Mouse (Mus musculus): ENCODE results near the gene Hist1h2bk. TPM values are rescaled to one million over a fixed set of nuclear protein-coding genes. Genes with fewer than 3 reads are reported as not detected.
"Not testable (repeated sequence)": the region's sequence is repeated elsewhere in the genome, so short reads cannot be mapped to it uniquely, and the experiment has no call there.

The Hist1h2bk gene
- polyA plus RNA-seq (2016; fragmentation: Nextera tagmentation; extraction: Ambion mirVana) = 2.3 and 3.6 TPM in 2 replicates

- H3K4me2 ChIP-seq = peak within 1 kb of the TSS; percentile 70
- H3K36me3 ChIP-seq; H3K27me3 ChIP-seq (replicated peaks); H3K9me3 ChIP-seq (replicated peaks): not testable (repeated sequence)
- ATAC-seq (ENCODE audit: insufficient number of reproducible peaks, low FRiP score) = peak; percentile 96
- peaks cover 23% of the 10 kb centered on the region for H3K4me1 ChIP-seq (replicated peaks)
- H3K9ac ChIP-seq = peak within 1 kb of the TSS; percentile 76
- peak within 1 kb of the TSS; percentile 50 for H3K4me3 ChIP-seq
- WGBS = under 1% methylated on average over 29 of the region's 69 CpGs
- H3K27ac ChIP-seq (ENCODE audit: poor library complexity, severe bottlenecking) = peak within 1 kb of the TSS; percentile 78
Observed at GRCm38 (mm10) chr13:22035267-22036148, at the start of gene Hist1h2bk, which contains the start of gene Hist1h2ah. TSS of gene Hist1h2bk (plus strand) at chr13:22035870. TSS of gene Hist1h2ah (minus strand) at chr13:22035568.

- Histone ChIP-seq H3K4me1 (replicated peaks) (peaks cover 6% of the 10 kb centered on the region; the same call in 1 of the 2 replicates), H3K36me3 (no peaks in the 10 kb centered on the region), H3K27me3 (replicated peaks) (peaks cover 9% of the 10 kb centered on the region), H3K27ac (ENCODE audit: poor library complexity, severe bottlenecking) (no peak overlapping the region), H3K4me2 (no peak overlapping the region), H3K9me3 (replicated peaks) (0 out of 2 replicates have a peak, but pooled peaks cover 7% of the 10 kb centered on the region), H3K4me3 (no peak overlapping the region), H3K9ac (no peak overlapping the region)
- ATAC-seq (ENCODE audit: insufficient number of reproducible peaks, low FRiP score) = no peak
- WGBS = 64% methylated on average over 5 of the region's 5 CpGs
Observed at GRCm38 (mm10) chr13:21992550-21992949, 43.1 kb upstream of the Hist1h2bk start.

GRCm38 (mm10) chr13:21993957-21994738 lies 41.5 kb upstream of the Hist1h2bk start:
- ATAC-seq (ENCODE audit: insufficient number of reproducible peaks, low FRiP score) = no peak
- peak overlapping the region; percentile 56 for H3K4me2 ChIP-seq
- H3K36me3 ChIP-seq = no peaks in the 10 kb centered on the region
- H3K9ac ChIP-seq = no peak overlapping the region
- WGBS = 1% methylated on average over 22 of the region's 22 CpGs
- H3K27me3 ChIP-seq (replicated peaks) = peaks cover 25% of the 10 kb centered on the region
- H3K4me1 ChIP-seq (replicated peaks) = peaks cover 6% of the 10 kb centered on the region; the same call in 1 of the 2 replicates
- peak overlapping the region; percentile 32 for H3K4me3 ChIP-seq
- H3K27ac ChIP-seq (ENCODE audit: poor library complexity, severe bottlenecking) = no peak overlapping the region
- 0 out of 2 replicates have a peak, but pooled peaks cover 7% of the 10 kb centered on the region for H3K9me3 ChIP-seq (replicated peaks)

GRCm38 (mm10) chr13:21994896-21995295 lies 40.8 kb upstream of the Hist1h2bk start:
- peaks cover 6% of the 10 kb centered on the region; the same call in 1 of the 2 replicates for H3K4me1 ChIP-seq (replicated peaks)
- ATAC-seq (ENCODE audit: insufficient number of reproducible peaks, low FRiP score) = no peak
- peak overlapping the region; percentile 81 for H3K4me2 ChIP-seq
- 4% methylated on average over 8 of the region's 8 CpGs for WGBS
- no peaks in the 10 kb centered on the region for H3K36me3 ChIP-seq
- peak overlapping the region; percentile 54 for H3K4me3 ChIP-seq
- H3K27me3 ChIP-seq (replicated peaks) = peaks cover 32% of the 10 kb centered on the region
- peak overlapping the region; percentile 63; the same call in 1 of the 2 replicates for H3K9ac ChIP-seq
- 0 out of 2 replicates have a peak, but pooled peaks cover 7% of the 10 kb centered on the region for H3K9me3 ChIP-seq (replicated peaks)
- H3K27ac ChIP-seq (ENCODE audit: poor library complexity, severe bottlenecking) = no peak overlapping the region

- peaks cover 6% of the 10 kb centered on the region; the same call in 1 of the 2 replicates for H3K4me1 ChIP-seq (replicated peaks)
- no peak for ATAC-seq (ENCODE audit: insufficient number of reproducible peaks, low FRiP score)
- H3K36me3 ChIP-seq = no peaks in the 10 kb centered on the region
- H3K9ac ChIP-seq = peak overlapping the region; percentile 63; the same call in 1 of the 2 replicates
- peak overlapping the region; percentile 54 for H3K4me3 ChIP-seq
- no peak overlapping the region for H3K27ac ChIP-seq (ENCODE audit: poor library complexity, severe bottlenecking)
- under 1% methylated on average over 21 of the region's 21 CpGs for WGBS
- H3K9me3 ChIP-seq (replicated peaks) = 0 out of 2 replicates have a peak, but pooled peaks cover 7% of the 10 kb centered on the region
- peaks cover 36% of the 10 kb centered on the region for H3K27me3 ChIP-seq (replicated peaks)
- H3K4me2 ChIP-seq = peak overlapping the region; percentile 81
Observed at GRCm38 (mm10) chr13:21995331-21995914, 40.2 kb upstream of the Hist1h2bk start.

GRCm38 (mm10) chr13:21996101-21996839 lies 39.4 kb upstream of the Hist1h2bk start:
- Histone ChIP-seq H3K27me3 (replicated peaks) (peaks cover 43% of the 10 kb centered on the region), H3K4me2 (peak overlapping the region; percentile 81), H3K9ac (no peak overlapping the region), H3K27ac (ENCODE audit: poor library complexity, severe bottlenecking) (no peak overlapping the region), H3K4me1 (replicated peaks) (peaks cover 6% of the 10 kb centered on the region; the same call in 1 of the 2 replicates), H3K9me3 (replicated peaks) (0 out of 2 replicates have a peak, but pooled peaks cover 2% of the 10 kb centered on the region), H3K36me3 (no peaks in the 10 kb centered on the region), H3K4me3 (peak overlapping the region; percentile 54)
- 2% methylated on average over 12 of the region's 12 CpGs for WGBS
- ATAC-seq (ENCODE audit: insufficient number of reproducible peaks, low FRiP score) = no peak

GRCm38 (mm10) chr13:21996840-21997185 lies 38.9 kb upstream of the Hist1h2bk start:
- Histone ChIP-seq H3K4me1 (replicated peaks) (peaks cover 6% of the 10 kb centered on the region; the same call in 1 of the 2 replicates), H3K4me3 (peak overlapping the region; percentile 47), H3K27ac (ENCODE audit: poor library complexity, severe bottlenecking) (no peak overlapping the region), H3K36me3 (no peaks in the 10 kb centered on the region), H3K9me3 (replicated peaks) (no peaks in the 10 kb centered on the region), H3K4me2 (peak overlapping the region; percentile 81), H3K9ac (0 out of 2 replicates have a peak overlapping the region, but pooled peaks have one; percentile 11), H3K27me3 (replicated peaks) (peaks cover 49% of the 10 kb centered on the region)
- no peak for ATAC-seq (ENCODE audit: insufficient number of reproducible peaks, low FRiP score)
- WGBS = 1% methylated on average over 13 of the region's 13 CpGs

- Histone ChIP-seq H3K36me3 (no peaks in the 10 kb centered on the region), H3K4me3 (peak overlapping the region; percentile 47), H3K27ac (ENCODE audit: poor library complexity, severe bottlenecking) (no peak overlapping the region), H3K4me2 (peak overlapping the region; percentile 81), H3K9ac (0 out of 2 replicates have a peak overlapping the region, but pooled peaks have one; percentile 11), H3K27me3 (replicated peaks) (peaks cover 54% of the 10 kb centered on the region), H3K9me3 (replicated peaks) (no peaks in the 10 kb centered on the region), H3K4me1 (replicated peaks) (peaks cover 6% of the 10 kb centered on the region; the same call in 1 of the 2 replicates)
- ATAC-seq (ENCODE audit: insufficient number of reproducible peaks, low FRiP score) = no peak
- under 1% methylated on average over 21 of the region's 21 CpGs for WGBS
Observed at GRCm38 (mm10) chr13:21997201-21997820, 38.4 kb upstream of the Hist1h2bk start.

- Histone ChIP-seq H3K36me3 (no peaks in the 10 kb centered on the region), H3K4me1 (replicated peaks) (peaks cover 6% of the 10 kb centered on the region; the same call in 1 of the 2 replicates), H3K27me3 (replicated peaks) (peaks cover 59% of the 10 kb centered on the region), H3K9me3 (replicated peaks) (no peaks in the 10 kb centered on the region), H3K4me2 (peak overlapping the region; percentile 81), H3K9ac (no peak overlapping the region), H3K4me3 (peak overlapping the region; percentile 47), H3K27ac (ENCODE audit: poor library complexity, severe bottlenecking) (no peak overlapping the region)
- 7% methylated on average over 4 of the region's 4 CpGs for WGBS
- no peak for ATAC-seq (ENCODE audit: insufficient number of reproducible peaks, low FRiP score)
Observed at GRCm38 (mm10) chr13:21997821-21998220, 37.8 kb upstream of the Hist1h2bk start.

Measured in heart, embryonic 12.5 days (tissue).